Mouse (Mus musculus): ENCODE results near the gene Lhfpl2. TPM values are rescaled to one million over a fixed set of nuclear protein-coding genes. Genes with fewer than 3 reads are reported as not detected.
A peak's percentile ranks its signal among the peaks of the same experiment; 100 is the strongest.

The Lhfpl2 gene
- polyA plus RNA-seq, 1 experiment from 2014 or later, result 23.4 TPM

GRCm38 (mm10) chr13:94063156-94063555 lies 5.6 kb downstream of the Lhfpl2 start:
- 52% methylated on average over 8 of the region's 8 CpGs for whole genome bisulfite sequencing
- 0 out of 2 replicates have a peak, but pooled peaks have one; percentile 18 for ATAC-seq (replicated peaks; ENCODE audit: extremely low read depth, insufficient read depth, low FRiP score)
- Histone ChIP-seq H3K4me2 (ENCODE audit: low read depth, low read length) (peak overlapping the region; percentile 52), H3K27me3 (ENCODE audit: control insufficient read depth, insufficient read depth, low read length) (no peaks in the 10 kb centered on the region), H3K27ac (ENCODE audit: low read length) (peak overlapping the region; percentile 41), H3K4me1 (ENCODE audit: control insufficient read depth, insufficient read depth, low read length) (peaks cover 37% of the 10 kb centered on the region), H3K4me3 (ENCODE audit: low read length) (peak overlapping the region; percentile 18), H3K9ac (ENCODE audit: low read length) (peak overlapping the region; percentile 35; the same call in 1 of the 2 replicates), H3K9me3 (replicated peaks; ENCODE audit: control insufficient read depth, low read length) (no peaks in the 10 kb centered on the region), H3K36me3 (ENCODE audit: control insufficient read depth, insufficient read depth) (no peaks in the 10 kb centered on the region)

GRCm38 (mm10) chr13:94064571-94064970 lies 7.0 kb downstream of the Lhfpl2 start:
- Histone ChIP-seq H3K27me3 (ENCODE audit: control insufficient read depth, insufficient read depth, low read length) (no peaks in the 10 kb centered on the region), H3K27ac (ENCODE audit: low read length) (0 out of 2 replicates have a peak overlapping the region, but pooled peaks have one; percentile 8), H3K4me2 (ENCODE audit: low read depth, low read length) (no peak overlapping the region), H3K9me3 (replicated peaks; ENCODE audit: control insufficient read depth, low read length) (no peaks in the 10 kb centered on the region), H3K36me3 (ENCODE audit: control insufficient read depth, insufficient read depth) (no peaks in the 10 kb centered on the region), H3K4me3 (ENCODE audit: low read length) (no peak overlapping the region), H3K4me1 (ENCODE audit: control insufficient read depth, insufficient read depth, low read length) (peaks cover 33% of the 10 kb centered on the region), H3K9ac (ENCODE audit: low read length) (no peak overlapping the region)
- 32% methylated on average over 7 of the region's 7 CpGs for WGBS
- no peak for ATAC-seq (replicated peaks; ENCODE audit: extremely low read depth, insufficient read depth, low FRiP score)

GRCm38 (mm10) chr13:94065276-94066050 lies 7.9 kb downstream of the Lhfpl2 start:
- no peaks in the 10 kb centered on the region for H3K36me3 ChIP-seq (ENCODE audit: control insufficient read depth, insufficient read depth)
- peaks cover 33% of the 10 kb centered on the region for H3K4me1 ChIP-seq (ENCODE audit: control insufficient read depth, insufficient read depth, low read length)
- WGBS, result 64% methylated on average over 11 of the region's 11 CpGs

GRCm38 (mm10) chr13:94066626-94067275 lies 9.2 kb downstream of the Lhfpl2 start:
- Histone ChIP-seq H3K27ac (ENCODE audit: low read length) (no peak overlapping the region), H3K9me3 (replicated peaks; ENCODE audit: control insufficient read depth, low read length) (no peaks in the 10 kb centered on the region), H3K36me3 (ENCODE audit: control insufficient read depth, insufficient read depth) (no peaks in the 10 kb centered on the region), H3K4me2 (ENCODE audit: low read depth, low read length) (no peak overlapping the region), H3K27me3 (ENCODE audit: control insufficient read depth, insufficient read depth, low read length) (no peaks in the 10 kb centered on the region), H3K9ac (ENCODE audit: low read length) (no peak overlapping the region), H3K4me3 (ENCODE audit: low read length) (no peak overlapping the region), H3K4me1 (ENCODE audit: control insufficient read depth, insufficient read depth, low read length) (peaks cover 33% of the 10 kb centered on the region)
- 89% methylated on average over 5 of the region's 5 CpGs for WGBS
- ATAC-seq (replicated peaks; ENCODE audit: extremely low read depth, insufficient read depth, low FRiP score), result no peak

More at GRCm38 (mm10) chr13:94065276-94066050, 7.9 kb downstream of the Lhfpl2 start:
- Histone ChIP-seq H3K4me3 (ENCODE audit: low read length) (no peak overlapping the region), H3K9me3 (replicated peaks; ENCODE audit: control insufficient read depth, low read length) (no peaks in the 10 kb centered on the region), H3K27ac (ENCODE audit: low read length) (no peak overlapping the region), H3K9ac (ENCODE audit: low read length) (no peak overlapping the region; the same call in 1 of the 2 replicates), H3K27me3 (ENCODE audit: control insufficient read depth, insufficient read depth, low read length) (no peaks in the 10 kb centered on the region), H3K4me2 (ENCODE audit: low read depth, low read length) (no peak overlapping the region)
- ATAC-seq (replicated peaks; ENCODE audit: extremely low read depth, insufficient read depth, low FRiP score), result no peak

- 95% methylated on average over 1 of the region's 1 CpGs for WGBS
- Histone ChIP-seq H3K27ac (ENCODE audit: low read length) (no peak overlapping the region), H3K27me3 (ENCODE audit: control insufficient read depth, insufficient read depth, low read length) (no peaks in the 10 kb centered on the region), H3K4me1 (ENCODE audit: control insufficient read depth, insufficient read depth, low read length) (peaks cover 26% of the 10 kb centered on the region), H3K9me3 (replicated peaks; ENCODE audit: control insufficient read depth, low read length) (no peaks in the 10 kb centered on the region), H3K4me2 (ENCODE audit: low read depth, low read length) (no peak overlapping the region), H3K4me3 (ENCODE audit: low read length) (no peak overlapping the region), H3K9ac (ENCODE audit: low read length) (no peak overlapping the region), H3K36me3 (ENCODE audit: control insufficient read depth, insufficient read depth) (no peaks in the 10 kb centered on the region)
- ATAC-seq (replicated peaks; ENCODE audit: extremely low read depth, insufficient read depth, low FRiP score), result no peak
Observed at GRCm38 (mm10) chr13:94068308-94068707, 10.7 kb downstream of the Lhfpl2 start.

GRCm38 (mm10) chr13:94069421-94070307 lies 12.1 kb downstream of the Lhfpl2 start:
- Histone ChIP-seq H3K9ac (ENCODE audit: low read length) (no peak overlapping the region), H3K4me2 (ENCODE audit: low read depth, low read length) (no peak overlapping the region), H3K27ac (ENCODE audit: low read length) (no peak overlapping the region), H3K4me3 (ENCODE audit: low read length) (no peak overlapping the region), H3K9me3 (replicated peaks; ENCODE audit: control insufficient read depth, low read length) (no peaks in the 10 kb centered on the region), H3K4me1 (ENCODE audit: control insufficient read depth, insufficient read depth, low read length) (peaks cover 15% of the 10 kb centered on the region), H3K36me3 (ENCODE audit: control insufficient read depth, insufficient read depth) (no peaks in the 10 kb centered on the region), H3K27me3 (ENCODE audit: control insufficient read depth, insufficient read depth, low read length) (no peaks in the 10 kb centered on the region)
- 85% methylated on average over 16 of the region's 16 CpGs for WGBS
- ATAC-seq (replicated peaks; ENCODE audit: extremely low read depth, insufficient read depth, low FRiP score), result 0 out of 2 replicates have a peak, but pooled peaks have one; percentile 28

- Histone ChIP-seq H3K36me3 (ENCODE audit: control insufficient read depth, insufficient read depth) (no peaks in the 10 kb centered on the region), H3K27me3 (ENCODE audit: control insufficient read depth, insufficient read depth, low read length) (no peaks in the 10 kb centered on the region)
Observed at GRCm38 (mm10) chr13:94070308-94070619, 12.7 kb downstream of the Lhfpl2 start.

GRCm38 (mm10) chr13:94070927-94071326 lies 13.3 kb downstream of the Lhfpl2 start:
- H3K27ac ChIP-seq (ENCODE audit: low read length), result no peak overlapping the region
- no peak overlapping the region for H3K9ac ChIP-seq (ENCODE audit: low read length)
- H3K9me3 ChIP-seq (replicated peaks; ENCODE audit: control insufficient read depth, low read length), result no peaks in the 10 kb centered on the region
- H3K36me3 ChIP-seq (ENCODE audit: control insufficient read depth, insufficient read depth), result no peaks in the 10 kb centered on the region
- WGBS, result 52% methylated on average over 3 of the region's 3 CpGs
- 0 out of 2 replicates have a peak, but pooled peaks have one; percentile 45 for ATAC-seq (replicated peaks; ENCODE audit: extremely low read depth, insufficient read depth, low FRiP score)
- H3K4me2 ChIP-seq (ENCODE audit: low read depth, low read length), result no peak overlapping the region
- no peak overlapping the region for H3K4me3 ChIP-seq (ENCODE audit: low read length)
- H3K4me1 ChIP-seq (ENCODE audit: control insufficient read depth, insufficient read depth, low read length), result peaks cover 8% of the 10 kb centered on the region
- no peaks in the 10 kb centered on the region for H3K27me3 ChIP-seq (ENCODE audit: control insufficient read depth, insufficient read depth, low read length)

More at GRCm38 (mm10) chr13:94070308-94070619, 12.7 kb downstream of the Lhfpl2 start:
- no peak for ATAC-seq (replicated peaks; ENCODE audit: extremely low read depth, insufficient read depth, low FRiP score)
- H3K9me3 ChIP-seq (replicated peaks; ENCODE audit: control insufficient read depth, low read length), result no peaks in the 10 kb centered on the region
- no peak overlapping the region for H3K4me2 ChIP-seq (ENCODE audit: low read depth, low read length)
- no peak overlapping the region for H3K4me3 ChIP-seq (ENCODE audit: low read length)
- no peak overlapping the region for H3K9ac ChIP-seq (ENCODE audit: low read length)
- no peak overlapping the region for H3K27ac ChIP-seq (ENCODE audit: low read length)
- peaks cover 11% of the 10 kb centered on the region for H3K4me1 ChIP-seq (ENCODE audit: control insufficient read depth, insufficient read depth, low read length)
- 78% methylated on average over 3 of the region's 3 CpGs for WGBS

Data from heart, embryonic 16.5 days (tissue).